Mouse (Mus musculus) midbrain, embryonic 12.5 days (tissue): ENCODE data around the gene Lars2. TPM values are rescaled to one million over a fixed set of nuclear protein-coding genes. Genes with fewer than 3 reads are reported as not detected.
"Not testable (repeated sequence)": the region's sequence is repeated elsewhere in the genome, so short reads cannot be mapped to it uniquely, and the experiment has no call there.

Experiments used
- ATAC-seq: fragments of 200-750 bp; cut with Nextera tagmentation; 2 replicates; pipeline ENCODE4 v1.8.0; 2017; ENCODE audit warnings: low read depth, moderate TSS enrichment, moderate library complexity; ENCODE audit not compliant: low FRiP score
- H3K27ac ChIP-seq: fragments of 300-500 bp; sonication (generic); replicated peaks from 2 replicates; pipeline ENCODE4 v1.5.1; 2016; ENCODE audit warnings: mild to moderate bottlenecking
- H3K27me3 ChIP-seq: fragments of 300-500 bp; sonication (generic); 2 replicates; pipeline ENCODE4 v1.6.1; 2016; ENCODE audit warnings: mild to moderate bottlenecking
- H3K36me3 ChIP-seq: fragments of 300-500 bp; sonication (generic); 2 replicates; pipeline ENCODE4 v1.6.1; 2016
- H3K4me1 ChIP-seq: fragments of 300-500 bp; sonication (generic); 2 replicates; pipeline ENCODE4 v1.6.1; 2016
- H3K4me2 ChIP-seq: fragments of 300-500 bp; sonication (generic); replicated peaks from 2 replicates; pipeline ENCODE4 v1.6.1; 2016; ENCODE audit warnings: mild to moderate bottlenecking, moderate library complexity
- H3K4me3 ChIP-seq: fragments of 300-500 bp; sonication (generic); 2 replicates; pipeline ENCODE4 v1.5.1; 2016; ENCODE audit warnings: mild to moderate bottlenecking
- H3K9ac ChIP-seq: fragments of 300-500 bp; sonication (generic); replicated peaks from 2 replicates; pipeline ENCODE4 v1.6.1; 2016; ENCODE audit warnings: mild to moderate bottlenecking, moderate library complexity
- H3K9me3 ChIP-seq: fragments of 300-500 bp; sonication (generic); 2 replicates; pipeline ENCODE4 v1.6.1; 2016; ENCODE audit warnings: mild to moderate bottlenecking
- WGBS: fragments of 180-500 bp; shearing (Covaris S2); methylation state at CpG from one replicate; pipeline ENCODE4 v1.1.7; 2016; 5-methylcytosine and 5-hydroxymethylcytosine counted together
- polyA plus RNA-seq: library from polyadenylated mRNA; unstranded; fragments of >200 nt; fragmentation: Nextera tagmentation; extraction: Ambion mirVana; gene quantifications from 2 replicates; pipeline ENCODE4 v1.2.1, GENCODE M21; 2016

Lars2 gene
- 1,003 and 1,084 TPM in 2 replicates for polyA plus RNA-seq

DNA sequence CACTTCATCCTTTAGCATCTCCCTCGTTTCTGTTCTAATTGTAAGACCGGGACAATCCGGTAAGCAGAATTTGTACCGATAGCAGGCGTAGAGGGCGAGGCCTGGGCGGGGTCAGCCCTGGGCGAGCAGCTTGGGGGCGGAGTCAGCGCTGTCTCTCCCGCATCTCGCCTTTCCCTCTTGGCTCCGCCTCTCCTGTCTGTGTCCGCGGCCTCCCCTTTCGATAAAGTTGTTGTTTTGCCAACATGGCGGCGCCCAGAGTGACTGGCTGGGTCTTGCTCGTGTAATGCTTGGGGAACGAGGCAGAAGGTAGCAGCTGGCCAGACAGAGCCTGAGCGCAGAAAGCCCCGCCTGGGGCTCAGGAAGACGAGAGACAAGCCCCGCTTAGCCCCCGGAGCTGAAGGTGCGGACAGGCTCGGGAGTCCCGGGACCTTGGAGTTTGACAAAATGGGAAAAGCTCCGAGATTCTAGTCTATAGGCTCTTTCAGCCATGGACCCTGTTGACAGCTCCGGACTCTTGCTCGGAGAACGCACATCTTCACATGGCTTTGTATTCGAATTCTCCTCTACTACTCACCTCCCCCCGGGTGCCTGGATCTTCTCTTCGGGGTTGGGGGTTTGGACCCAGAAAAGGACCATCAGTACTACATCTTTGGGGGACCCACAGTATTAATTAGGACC, at the start of gene Lars2:
Gene Lars2 (plus strand): TSS at position 220 of the 678 bp plus-strand sequence.
- Histone ChIP-seq H3K9me3 (no peaks in the 10 kb centered on the region), H3K4me1 (peaks cover 12% of the 10 kb centered on the region; the same call in 1 of the 2 replicates), H3K9ac (peak within 1 kb of the TSS; percentile 68), H3K36me3 (peaks cover 3% of the 10 kb centered on the region; the same call in 1 of the 2 replicates), H3K27ac (peak within 1 kb of the TSS; percentile 85), H3K27me3 (no peaks in the 10 kb centered on the region), H3K4me2 (peak within 1 kb of the TSS; percentile 77), H3K4me3 (peak within 1 kb of the TSS; percentile 73)
- peak; percentile 99 for ATAC-seq
- WGBS: under 1% methylated on average over 35 of the region's 35 CpGs

DNA sequence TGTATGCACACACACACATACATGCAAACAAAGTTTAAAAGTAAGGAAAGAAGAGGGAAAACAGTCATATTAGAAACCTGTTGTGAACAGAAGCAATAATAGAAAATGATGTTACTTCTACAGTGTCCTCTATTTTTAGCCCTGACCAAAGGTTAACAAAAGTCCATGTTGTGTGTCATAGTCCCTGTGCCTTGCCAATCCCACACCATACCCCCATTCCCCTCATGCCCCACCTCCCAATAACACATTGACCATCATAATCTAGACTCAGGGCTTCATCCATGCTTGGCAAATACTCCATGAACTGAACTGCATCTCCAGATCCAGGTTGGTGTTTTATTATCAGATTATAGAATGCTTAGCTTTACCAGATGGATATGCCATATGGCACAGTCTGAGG, 40.6 kb upstream of the Lars2 start:
- Histone ChIP-seq H3K27me3 (no peaks in the 10 kb centered on the region), H3K4me2 (no peak overlapping the region), H3K9me3 (no peaks in the 10 kb centered on the region), H3K36me3 (no peaks in the 10 kb centered on the region), H3K27ac (no peak overlapping the region), H3K9ac (no peak overlapping the region), H3K4me3 (no peak overlapping the region), H3K4me1 (no peaks in the 10 kb centered on the region)
- no peak for ATAC-seq

DNA sequence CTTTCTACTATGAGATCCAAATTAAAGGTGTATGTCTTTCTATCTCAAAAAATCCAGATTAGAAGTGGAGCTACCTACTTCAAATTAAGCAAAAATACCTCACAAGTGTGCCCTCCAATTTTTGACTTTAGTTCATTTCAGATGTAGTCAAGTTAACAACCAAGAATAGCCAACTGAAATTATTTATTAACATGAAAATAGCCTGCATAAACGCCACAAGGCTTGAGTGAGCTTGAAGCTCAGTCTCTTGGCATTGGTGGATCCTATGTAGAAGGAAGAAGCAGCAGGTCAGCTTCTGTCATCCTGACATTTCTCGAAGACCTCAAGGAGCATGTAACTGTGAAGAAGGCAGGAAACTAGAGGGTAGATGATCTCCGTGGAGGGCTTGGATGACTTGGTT, 38.4 kb upstream of the Lars2 start:
- H3K4me1 ChIP-seq: no peaks in the 10 kb centered on the region
- no peaks in the 10 kb centered on the region for H3K36me3 ChIP-seq
- no peak overlapping the region for H3K27ac ChIP-seq
- H3K27me3 ChIP-seq: no peaks in the 10 kb centered on the region
- H3K4me2 ChIP-seq: no peak overlapping the region
- no peak overlapping the region for H3K9ac ChIP-seq
- no peak for ATAC-seq
- 83% methylated on average over 3 of the region's 3 CpGs for WGBS
- no peaks in the 10 kb centered on the region for H3K9me3 ChIP-seq
- H3K4me3 ChIP-seq: no peak overlapping the region

GRCm38 (mm10) chr9:123329831-123330230, 36.9 kb upstream of the Lars2 start:
- Histone ChIP-seq H3K36me3 (no peaks in the 10 kb centered on the region), H3K27ac (no peak overlapping the region), H3K4me3 (no peak overlapping the region), H3K4me2 (no peak overlapping the region), H3K9me3 (no peaks in the 10 kb centered on the region), H3K27me3 (no peaks in the 10 kb centered on the region), H3K9ac (no peak overlapping the region), H3K4me1 (no peaks in the 10 kb centered on the region)
- 94% methylated on average over 7 of the region's 7 CpGs for WGBS
- no peak for ATAC-seq

GRCm38 (mm10) chr9:123330271-123330670, 36.5 kb upstream of the Lars2 start:
- H3K9ac ChIP-seq, H3K4me3 ChIP-seq: not testable (repeated sequence)

DNA sequence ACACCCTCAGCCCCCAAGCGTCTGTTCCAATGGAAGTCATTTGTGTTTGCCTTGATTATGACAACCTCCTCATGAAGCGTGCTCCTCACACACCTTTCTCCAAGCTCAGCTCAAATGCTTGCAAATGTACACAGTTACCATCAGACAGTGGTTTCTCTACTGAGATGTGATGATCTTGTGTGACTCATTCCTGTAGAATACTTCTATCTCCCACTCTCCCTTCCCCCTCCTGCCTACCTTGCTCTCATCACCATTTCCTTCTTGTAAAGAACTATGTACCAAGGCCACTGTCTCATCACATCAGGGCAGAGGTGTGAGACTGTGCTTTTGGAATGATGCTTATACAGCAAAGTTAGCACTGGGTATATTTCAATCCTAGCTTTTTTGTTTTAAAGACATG, 33.2 kb upstream of the Lars2 start:
- 89% methylated on average over 2 of the region's 2 CpGs for WGBS
- no peak overlapping the region for H3K27ac ChIP-seq
- no peak overlapping the region for H3K4me3 ChIP-seq
- no peak overlapping the region for H3K4me2 ChIP-seq
- no peak for ATAC-seq
- no peaks in the 10 kb centered on the region for H3K27me3 ChIP-seq
- H3K4me1 ChIP-seq: 0 out of 2 replicates have a peak, but pooled peaks cover 4% of the 10 kb centered on the region
- H3K36me3 ChIP-seq: no peaks in the 10 kb centered on the region
- no peak overlapping the region for H3K9ac ChIP-seq
- no peaks in the 10 kb centered on the region for H3K9me3 ChIP-seq

More at GRCm38 (mm10) chr9:123330271-123330670, 36.5 kb upstream of the Lars2 start:
- not testable (repeated sequence) for H3K4me1 ChIP-seq, H3K9me3 ChIP-seq, ATAC-seq, H3K27me3 ChIP-seq, H3K36me3 ChIP-seq, H3K4me2 ChIP-seq, H3K27ac ChIP-seq
- WGBS: 52% methylated on average over 1 of the region's 1 CpGs

DNA sequence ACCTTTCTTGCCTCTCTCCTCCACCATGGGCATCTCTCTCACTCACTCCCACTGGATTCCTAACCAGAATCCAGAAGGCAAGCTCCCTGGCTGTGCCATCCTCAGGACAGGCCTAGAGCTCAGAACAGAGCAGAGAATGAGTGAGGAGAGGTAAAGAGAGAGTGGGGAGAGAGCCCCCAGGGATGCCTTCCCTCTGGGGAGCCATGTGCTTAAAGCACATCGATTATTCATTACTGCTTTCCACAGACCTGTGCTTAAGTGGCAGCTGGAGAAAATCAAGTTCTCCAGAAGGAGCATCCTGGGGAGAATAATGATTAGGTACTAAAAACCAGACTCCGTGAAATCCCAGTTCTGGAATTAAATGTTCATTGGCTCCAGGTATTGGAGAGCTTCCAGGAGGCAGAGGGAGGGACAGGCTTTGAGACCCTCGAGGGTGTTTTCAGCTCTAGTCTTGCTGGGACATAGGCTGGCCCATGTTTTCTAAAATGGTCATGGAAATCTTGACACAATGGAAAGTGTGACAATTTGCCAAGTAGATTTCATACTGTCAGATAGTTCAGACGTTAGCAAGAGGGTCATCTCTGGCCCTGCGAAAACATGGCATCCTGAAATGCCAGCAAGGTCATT, 31.6 kb upstream of the Lars2 start:
- 0 out of 2 replicates have a peak, but pooled peaks cover 4% of the 10 kb centered on the region for H3K4me1 ChIP-seq
- no peak overlapping the region for H3K9ac ChIP-seq
- H3K36me3 ChIP-seq: no peaks in the 10 kb centered on the region
- H3K27me3 ChIP-seq: no peaks in the 10 kb centered on the region
- WGBS: 56% methylated on average over 5 of the region's 5 CpGs
- ATAC-seq: no peak
- H3K27ac ChIP-seq: no peak overlapping the region
- no peak overlapping the region for H3K4me2 ChIP-seq
- H3K4me3 ChIP-seq: no peak overlapping the region
- H3K9me3 ChIP-seq: no peaks in the 10 kb centered on the region

- Histone ChIP-seq H3K36me3 (no peaks in the 10 kb centered on the region), H3K4me3 (no peak overlapping the region), H3K9ac (no peak overlapping the region), H3K9me3 (no peaks in the 10 kb centered on the region), H3K4me2 (no peak overlapping the region), H3K27ac (no peak overlapping the region), H3K27me3 (no peaks in the 10 kb centered on the region), H3K4me1 (0 out of 2 replicates have a peak, but pooled peaks cover 4% of the 10 kb centered on the region)
- 83% methylated on average over 3 of the region's 3 CpGs for WGBS
- no peak for ATAC-seq
Observed at GRCm38 (mm10) chr9:123339651-123340144, 27.0 kb upstream of the Lars2 start.

DNA sequence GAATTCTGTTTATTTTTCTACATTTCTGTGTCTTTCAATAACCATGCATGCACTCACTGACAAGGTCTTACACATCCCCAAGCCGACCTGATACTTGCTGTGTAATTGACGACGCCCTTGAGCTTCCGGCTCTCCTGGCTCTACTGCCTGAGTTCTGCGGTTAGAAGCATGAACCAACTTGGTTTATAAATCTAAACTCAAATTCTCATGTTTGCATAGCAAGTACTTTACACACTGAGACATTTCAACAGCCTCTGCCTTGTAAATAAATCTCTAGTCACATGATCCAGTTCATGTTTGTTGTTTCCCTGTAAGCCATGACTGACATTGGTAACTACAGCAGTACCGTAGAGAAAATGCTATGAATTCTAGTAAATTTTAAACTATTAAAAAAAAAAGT, 25.5 kb upstream of the Lars2 start:
- no peaks in the 10 kb centered on the region for H3K36me3 ChIP-seq
- no peak for ATAC-seq
- no peaks in the 10 kb centered on the region for H3K9me3 ChIP-seq
- H3K27me3 ChIP-seq: no peaks in the 10 kb centered on the region
- 0 out of 2 replicates have a peak, but pooled peaks cover 4% of the 10 kb centered on the region for H3K4me1 ChIP-seq
- no peak overlapping the region for H3K27ac ChIP-seq
- WGBS: 92% methylated on average over 6 of the region's 6 CpGs
- H3K4me2 ChIP-seq: no peak overlapping the region
- H3K9ac ChIP-seq: no peak overlapping the region
- no peak overlapping the region for H3K4me3 ChIP-seq

GRCm38 (mm10) chr9:123343069-123343468, 23.7 kb upstream of the Lars2 start:
- Histone ChIP-seq H3K27ac (no peak overlapping the region), H3K9me3 (no peaks in the 10 kb centered on the region), H3K4me1 (0 out of 2 replicates have a peak, but pooled peaks cover 3% of the 10 kb centered on the region), H3K36me3 (no peaks in the 10 kb centered on the region), H3K9ac (no peak overlapping the region), H3K4me2 (no peak overlapping the region), H3K27me3 (no peaks in the 10 kb centered on the region), H3K4me3 (no peak overlapping the region)
- no peak for ATAC-seq
- 77% methylated on average over 3 of the region's 3 CpGs for WGBS

DNA sequence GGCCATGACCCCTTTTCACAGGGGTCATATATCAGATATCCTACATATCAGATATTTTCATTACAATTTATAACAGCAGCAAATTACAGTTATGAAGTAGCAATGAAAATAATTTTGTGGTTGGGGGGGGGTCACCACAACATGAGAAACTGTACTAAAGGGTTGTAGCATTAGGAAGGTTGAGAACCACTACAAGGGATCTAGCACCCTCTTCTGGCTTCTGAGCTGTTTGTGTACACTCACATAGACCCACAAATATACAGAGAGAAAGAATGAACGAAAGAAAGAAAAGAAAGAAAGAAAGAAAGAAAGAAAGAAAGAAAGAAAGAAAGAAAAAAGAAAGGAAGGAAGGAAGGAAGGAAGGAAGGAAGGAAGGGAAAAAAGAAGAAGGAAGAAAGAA, 17.4 kb upstream of the Lars2 start:
- H3K27me3 ChIP-seq, ATAC-seq, H3K9ac ChIP-seq, H3K27ac ChIP-seq, H3K4me2 ChIP-seq, H3K4me3 ChIP-seq, H3K4me1 ChIP-seq, H3K36me3 ChIP-seq: not testable (repeated sequence)
- H3K9me3 ChIP-seq: peaks cover 19% of the 10 kb centered on the region
- WGBS: 92% methylated on average over 1 of the region's 1 CpGs

DNA sequence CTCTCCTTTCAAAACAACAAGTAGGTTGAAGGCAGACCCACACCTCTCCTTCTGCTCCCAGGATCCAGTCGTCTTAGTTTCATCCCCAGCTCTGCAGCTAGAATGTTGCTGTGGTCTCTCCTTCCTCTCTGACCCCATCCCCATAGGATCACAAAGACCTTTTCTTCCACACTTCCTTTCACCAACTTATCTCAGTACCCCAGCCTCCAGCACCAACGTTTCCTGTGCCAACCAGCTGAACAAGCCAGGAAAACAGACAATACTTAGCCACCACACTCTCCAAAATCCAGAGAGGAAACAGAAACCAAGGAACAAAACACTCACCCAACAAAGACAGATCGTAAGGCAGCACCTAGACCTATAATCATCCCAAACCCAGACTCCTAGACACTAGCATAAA, 6.7 kb upstream of the Lars2 start:
- Histone ChIP-seq H3K9me3 (no peaks in the 10 kb centered on the region), H3K9ac (no peak overlapping the region), H3K4me2 (no peak overlapping the region), H3K4me3 (no peak overlapping the region), H3K27me3 (no peaks in the 10 kb centered on the region), H3K4me1 (no peaks in the 10 kb centered on the region), H3K27ac (no peak overlapping the region), H3K36me3 (no peaks in the 10 kb centered on the region)
- WGBS: 66% methylated on average over 3 of the region's 3 CpGs
- no peak for ATAC-seq
